Mouse (Mus musculus) cerebellum, adult 2 months (tissue): ENCODE data around the gene Wwc2. TPM values are rescaled to one million over a fixed set of nuclear protein-coding genes. Genes with fewer than 3 reads are reported as not detected.

ENCODE experiments used
- DNase-seq, 2 experiments: peaks; one replicate each; pipeline ENCODE4 v3.0.0; 2021
- H3K27ac ChIP-seq: fragments of 200-500 bp; 2 replicates; pipeline ENCODE4 v1.5.1; 2012; ENCODE audit warnings: low read length, control low read depth, inconsistent platforms; ENCODE audit not compliant: insufficient read depth
- H3K27me3 ChIP-seq: fragments of 200-500 bp; 2 replicates; pipeline ENCODE4 v1.6.1; 2012; ENCODE audit warnings: inconsistent platforms, mild to moderate bottlenecking, low read length, moderate library complexity; ENCODE audit not compliant: control insufficient read depth, insufficient read depth
- H3K4me1 ChIP-seq: fragments of 200-500 bp; 2 replicates; pipeline ENCODE4 v1.6.1; 2011; ENCODE audit warnings: low read length; ENCODE audit not compliant: control insufficient read depth, insufficient read depth
- H3K4me3 ChIP-seq: fragments of 200-500 bp; replicated peaks from 2 replicates; pipeline ENCODE3; 2011; ENCODE audit warnings: mild to moderate bottlenecking, low read depth, low read length, control low read depth; ENCODE audit not compliant: insufficient read depth
- CTCF ChIP-seq: fragments of 200-500 bp; IDR thresholded peaks from 2 replicates; pipeline ENCODE4 v1.5.1; 2011; ENCODE audit warnings: low read depth, mild to moderate bottlenecking, control low read depth, low read length, moderate library complexity, borderline replicate concordance; ENCODE audit not compliant: insufficient read depth
- POLR2A ChIP-seq: fragments of 200-500 bp; IDR thresholded peaks from 2 replicates; pipeline ENCODE4 v1.6.1; 2011; ENCODE audit warnings: low read length, control low read depth, borderline replicate concordance; ENCODE audit not compliant: insufficient read depth
- WGBS: fragments of 180-500 bp; shearing (Covaris S2); methylation state at CpG from one replicate; pipeline ENCODE4 v1.1.7; 2018; 5-methylcytosine and 5-hydroxymethylcytosine counted together
- polyA plus RNA-seq: library from polyadenylated mRNA; depleted of rRNA; stranded (reverse); fragments of >200 nt; gene quantifications from 2 replicates; pipeline ENCODE4 v1.2.3, GENCODE M21; 2012

The Wwc2 gene
- polyA plus RNA-seq, 1 experiment = 6.3 TPM

GRCm38 (mm10) chr8:48001395-48001794, 10.7 kb upstream of the Wwc2 start:
- Histone ChIP-seq H3K4me1 (no peaks in the 10 kb centered on the region), H3K27me3 (no peaks in the 10 kb centered on the region), H3K4me3 (no peak overlapping the region), H3K27ac (no peak overlapping the region)
- 96% methylated on average over 6 of the region's 6 CpGs for WGBS
- TF ChIP-seq POLR2A (no peak), CTCF (no peak)
- DNase-seq = no peak

GRCm38 (mm10) chr8:47996712-47997111, 6.0 kb upstream of the Wwc2 start:
- no peak for DNase-seq
- 52% methylated on average over 1 of the region's 1 CpGs for WGBS
- TF ChIP-seq POLR2A (no peak), CTCF (no peak)
- Histone ChIP-seq H3K27ac (no peak overlapping the region), H3K4me3 (no peak overlapping the region), H3K4me1 (no peaks in the 10 kb centered on the region), H3K27me3 (no peaks in the 10 kb centered on the region)

- Histone ChIP-seq H3K4me3 (no peak overlapping the region), H3K27me3 (no peaks in the 10 kb centered on the region), H3K27ac (no peak overlapping the region), H3K4me1 (no peaks in the 10 kb centered on the region)
- no peak for DNase-seq
- WGBS = 88% methylated on average over 3 of the region's 3 CpGs
- TF ChIP-seq CTCF = no peak
- no peak for TF ChIP-seq POLR2A
These were observed 5.4 kb upstream of the Wwc2 start for GRCm38 (mm10) chr8:47996126-47996525.

GRCm38 (mm10) chr8:47995391-47995790, 4.7 kb upstream of the Wwc2 start:
- TF ChIP-seq POLR2A (no peak), CTCF (no peak)
- no peak overlapping the region for H3K27ac ChIP-seq
- H3K27me3 ChIP-seq = no peaks in the 10 kb centered on the region
- H3K4me1 ChIP-seq = no peaks in the 10 kb centered on the region
- no peak for DNase-seq
- H3K4me3 ChIP-seq = no peak overlapping the region
- 91% methylated on average over 6 of the region's 6 CpGs for WGBS

- no peak for DNase-seq
- H3K27me3 ChIP-seq = no peaks in the 10 kb centered on the region
- WGBS = 61% methylated on average over 25 of the region's 25 CpGs
- no peak overlapping the region for H3K27ac ChIP-seq
- TF ChIP-seq POLR2A (no peak), CTCF (no peak)
- H3K4me3 ChIP-seq = no peak overlapping the region
- H3K4me1 ChIP-seq = no peaks in the 10 kb centered on the region
These were observed 4.0 kb upstream of the Wwc2 start for GRCm38 (mm10) chr8:47994618-47995274.

GRCm38 (mm10) chr8:47990386-47990772, 345 bp downstream of the Wwc2 start:
- Histone ChIP-seq H3K4me1 (no peaks in the 10 kb centered on the region; the same call in 1 of the 2 replicates), H3K27ac (no peak overlapping the region), H3K4me3 (peak overlapping the region; percentile 68), H3K27me3 (no peaks in the 10 kb centered on the region)
- no peak for TF ChIP-seq CTCF
- 0 out of 2 replicates have a peak, but pooled peaks have one; percentile 23 for TF ChIP-seq POLR2A
- peak; percentile 83 for DNase-seq
- WGBS = 1% methylated on average over 43 of the region's 45 CpGs

DNA sequence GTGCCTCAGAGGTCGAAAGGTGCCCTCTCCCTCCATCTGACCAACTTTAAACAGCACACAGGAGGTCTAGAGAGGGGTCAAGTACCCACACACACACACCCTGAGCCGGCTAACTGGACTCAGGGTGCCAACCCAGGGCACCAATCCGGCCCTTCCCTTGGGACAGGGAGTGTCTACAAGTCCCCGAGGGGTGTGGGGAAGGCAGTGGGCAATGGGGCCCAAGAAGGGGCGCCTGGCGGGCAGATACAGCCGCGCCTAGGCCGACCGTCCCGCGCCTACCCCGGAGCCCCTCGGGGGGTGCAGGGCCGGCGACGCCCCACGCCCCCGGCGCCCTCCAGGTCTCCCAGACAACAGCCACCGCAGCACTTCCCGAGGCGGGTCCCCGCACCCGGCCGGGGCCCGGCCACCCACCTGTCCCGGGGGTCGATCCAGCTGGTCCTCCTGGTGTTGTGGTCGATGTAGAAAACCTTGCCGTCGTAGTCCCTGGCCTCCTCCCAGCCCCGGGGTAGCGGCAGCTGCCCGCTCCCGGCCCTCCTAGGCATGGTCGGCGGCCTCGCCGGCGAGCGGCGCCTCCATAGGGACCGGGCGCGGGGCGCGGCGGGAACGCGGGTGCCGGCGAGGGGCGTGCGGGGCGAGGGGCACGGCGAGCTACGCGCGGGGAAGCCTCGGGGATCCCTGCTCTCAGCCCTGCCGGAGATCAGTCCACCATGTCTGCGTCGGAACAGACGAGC, 904 bp downstream of the Wwc2 start:
- 1% methylated on average over 64 of the region's 66 CpGs for WGBS
- peak overlapping the region; percentile 68 for H3K4me3 ChIP-seq
- no peaks in the 10 kb centered on the region; the same call in 1 of the 2 replicates for H3K4me1 ChIP-seq
- DNase-seq = peak in 1 of 2 experiments; percentile 15
- no peak overlapping the region for H3K27ac ChIP-seq
- TF ChIP-seq POLR2A = no peak
- TF ChIP-seq CTCF = no peak
- no peaks in the 10 kb centered on the region for H3K27me3 ChIP-seq

GRCm38 (mm10) chr8:47989211-47989610, 1.5 kb downstream of the Wwc2 start:
- TF ChIP-seq POLR2A (no peak), CTCF (no peak)
- whole genome bisulfite sequencing = 50% methylated on average over 8 of the region's 8 CpGs

More at GRCm38 (mm10) chr8:47989211-47989610, 1.5 kb downstream of the Wwc2 start:
- Histone ChIP-seq H3K27me3 (no peaks in the 10 kb centered on the region), H3K4me3 (no peak overlapping the region), H3K4me1 (no peaks in the 10 kb centered on the region; the same call in 1 of the 2 replicates), H3K27ac (no peak overlapping the region)
- no peak for DNase-seq
